Mouse (Mus musculus): Measurements from ENCODE around the gene Zfp74. TPM values are rescaled to one million over a fixed set of nuclear protein-coding genes. Genes with fewer than 3 reads are reported as not detected.
A peak's percentile ranks its signal among the peaks of the same experiment; 100 is the strongest.

The Zfp74 gene
- polyA plus RNA-seq, 1 experiment from 2014 or later = 13.7 TPM

DNA sequence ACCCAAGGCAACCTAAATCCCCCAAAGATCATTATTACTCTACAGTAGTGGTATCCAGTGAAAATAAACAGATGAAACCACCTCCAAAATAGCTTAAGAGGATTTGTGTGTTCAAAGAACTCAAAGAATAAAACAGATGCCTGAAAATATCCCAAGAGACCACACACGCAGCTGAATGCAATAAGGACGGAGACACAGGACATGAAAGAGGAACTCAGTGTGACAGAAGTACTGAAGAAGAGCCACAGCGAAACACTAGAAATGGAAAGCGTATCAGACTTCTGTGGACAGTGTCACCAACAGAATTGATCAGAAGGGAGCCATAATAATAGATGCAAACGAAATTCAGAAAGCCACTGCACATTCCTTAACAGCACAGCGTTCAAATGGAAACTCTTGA is 15.0 kb downstream of the Zfp74 start:
- WGBS = 85% methylated on average over 6 of the region's 6 CpGs
- ATAC-seq (ENCODE audit: low FRiP score) (no peak), DNase-seq (ENCODE audit: low spot score) (no peak)
- Histone ChIP-seq H3K36me3 (ENCODE audit: control insufficient read depth, insufficient read depth, low read length) (peaks cover 12% of the 10 kb centered on the region), H3K27ac (ENCODE audit: low read depth, low read length) (no peak overlapping the region), H3K4me1 (replicated peaks; ENCODE audit: control insufficient read depth, insufficient read depth, low read length) (no peaks in the 10 kb centered on the region), H3K9ac (ENCODE audit: low read depth, low read length) (no peak overlapping the region), H3K27me3 (ENCODE audit: control insufficient read depth, insufficient read depth, low read length) (no peaks in the 10 kb centered on the region), H3K9me3 (ENCODE audit: control insufficient read depth, low read length) (no peaks in the 10 kb centered on the region), H3K4me3 (ENCODE audit: low read depth, low read length) (no peak overlapping the region), H3K4me2 (replicated peaks; ENCODE audit: low read depth, low read length) (no peak overlapping the region)

DNA sequence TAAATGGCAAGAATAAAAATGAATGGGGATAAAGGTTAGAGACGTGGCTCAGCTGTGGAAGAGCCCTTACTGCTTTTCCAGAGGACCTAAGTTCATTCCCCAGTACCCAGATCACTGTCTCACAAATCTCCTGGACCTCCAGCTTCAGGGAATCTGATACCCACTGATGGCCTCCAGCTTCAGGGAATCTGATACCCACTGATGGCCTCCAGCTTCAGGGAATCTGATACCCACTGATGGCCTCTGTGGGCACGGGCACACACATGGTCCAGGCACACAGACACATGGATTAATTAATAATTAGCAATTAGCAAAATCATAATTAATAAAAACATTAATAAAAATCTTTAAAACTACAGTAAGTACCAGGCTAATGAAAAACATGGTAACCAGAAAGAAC is 31.1 kb downstream of the Zfp74 start:
- no peaks in the 10 kb centered on the region for H3K27me3 ChIP-seq (ENCODE audit: control insufficient read depth, insufficient read depth, low read length)
- 62% methylated on average over 2 of the region's 2 CpGs for WGBS

GRCm38 (mm10) chr7:29921439-29922093 is 32.3 kb downstream of the Zfp74 start:
- no peak overlapping the region for H3K4me3 ChIP-seq (ENCODE audit: low read depth, low read length)

More for the DNA sequence above, 31.1 kb downstream of the Zfp74 start:
- DNase-seq (ENCODE audit: low spot score) (no peak), ATAC-seq (ENCODE audit: low FRiP score) (no peak)
- no peaks in the 10 kb centered on the region for H3K4me1 ChIP-seq (replicated peaks; ENCODE audit: control insufficient read depth, insufficient read depth, low read length)
- no peaks in the 10 kb centered on the region for H3K36me3 ChIP-seq (ENCODE audit: control insufficient read depth, insufficient read depth, low read length)
- no peak overlapping the region for H3K4me2 ChIP-seq (replicated peaks; ENCODE audit: low read depth, low read length)
- no peak overlapping the region for H3K9ac ChIP-seq (ENCODE audit: low read depth, low read length)
- H3K4me3 ChIP-seq (ENCODE audit: low read depth, low read length) = no peak overlapping the region
- H3K27ac ChIP-seq (ENCODE audit: low read depth, low read length) = no peak overlapping the region
- H3K9me3 ChIP-seq (ENCODE audit: control insufficient read depth, low read length) = no peaks in the 10 kb centered on the region

GRCm38 (mm10) chr7:29918062-29918453 is 35.8 kb downstream of the Zfp74 start:
- 73% methylated on average over 4 of the region's 4 CpGs for WGBS
- no peak for ATAC-seq (ENCODE audit: low FRiP score)

More at GRCm38 (mm10) chr7:29921439-29922093, 32.3 kb downstream of the Zfp74 start:
- Histone ChIP-seq H3K4me2 (replicated peaks; ENCODE audit: low read depth, low read length) (no peak overlapping the region), H3K4me1 (replicated peaks; ENCODE audit: control insufficient read depth, insufficient read depth, low read length) (no peaks in the 10 kb centered on the region), H3K36me3 (ENCODE audit: control insufficient read depth, insufficient read depth, low read length) (no peaks in the 10 kb centered on the region), H3K9ac (ENCODE audit: low read depth, low read length) (no peak overlapping the region), H3K27ac (ENCODE audit: low read depth, low read length) (no peak overlapping the region), H3K9me3 (ENCODE audit: control insufficient read depth, low read length) (no peaks in the 10 kb centered on the region), H3K27me3 (ENCODE audit: control insufficient read depth, insufficient read depth, low read length) (no peaks in the 10 kb centered on the region)
- ATAC-seq (ENCODE audit: low FRiP score) = no peak
- DNase-seq (ENCODE audit: low spot score) = no peak
- 87% methylated on average over 6 of the region's 6 CpGs for WGBS

GRCm38 (mm10) chr7:29917371-29918061 is 36.4 kb downstream of the Zfp74 start:
- ATAC-seq (ENCODE audit: low FRiP score) (no peak), DNase-seq (ENCODE audit: low spot score) (no peak)
- Histone ChIP-seq H3K4me1 (replicated peaks; ENCODE audit: control insufficient read depth, insufficient read depth, low read length) (no peaks in the 10 kb centered on the region), H3K27me3 (ENCODE audit: control insufficient read depth, insufficient read depth, low read length) (no peaks in the 10 kb centered on the region), H3K9me3 (ENCODE audit: control insufficient read depth, low read length) (no peaks in the 10 kb centered on the region), H3K4me3 (ENCODE audit: low read depth, low read length) (no peak overlapping the region), H3K4me2 (replicated peaks; ENCODE audit: low read depth, low read length) (no peak overlapping the region), H3K36me3 (ENCODE audit: control insufficient read depth, insufficient read depth, low read length) (peaks cover 18% of the 10 kb centered on the region), H3K27ac (ENCODE audit: low read depth, low read length) (no peak overlapping the region), H3K9ac (ENCODE audit: low read depth, low read length) (no peak overlapping the region)
- 55% methylated on average over 6 of the region's 6 CpGs for WGBS

More at GRCm38 (mm10) chr7:29918062-29918453, 35.8 kb downstream of the Zfp74 start:
- Histone ChIP-seq H3K9me3 (ENCODE audit: control insufficient read depth, low read length) (no peaks in the 10 kb centered on the region), H3K27ac (ENCODE audit: low read depth, low read length) (no peak overlapping the region), H3K36me3 (ENCODE audit: control insufficient read depth, insufficient read depth, low read length) (peaks cover 18% of the 10 kb centered on the region), H3K27me3 (ENCODE audit: control insufficient read depth, insufficient read depth, low read length) (no peaks in the 10 kb centered on the region), H3K4me1 (replicated peaks; ENCODE audit: control insufficient read depth, insufficient read depth, low read length) (no peaks in the 10 kb centered on the region), H3K4me3 (ENCODE audit: low read depth, low read length) (no peak overlapping the region), H3K4me2 (replicated peaks; ENCODE audit: low read depth, low read length) (no peak overlapping the region), H3K9ac (ENCODE audit: low read depth, low read length) (no peak overlapping the region)
- no peak for DNase-seq (ENCODE audit: low spot score)

DNA sequence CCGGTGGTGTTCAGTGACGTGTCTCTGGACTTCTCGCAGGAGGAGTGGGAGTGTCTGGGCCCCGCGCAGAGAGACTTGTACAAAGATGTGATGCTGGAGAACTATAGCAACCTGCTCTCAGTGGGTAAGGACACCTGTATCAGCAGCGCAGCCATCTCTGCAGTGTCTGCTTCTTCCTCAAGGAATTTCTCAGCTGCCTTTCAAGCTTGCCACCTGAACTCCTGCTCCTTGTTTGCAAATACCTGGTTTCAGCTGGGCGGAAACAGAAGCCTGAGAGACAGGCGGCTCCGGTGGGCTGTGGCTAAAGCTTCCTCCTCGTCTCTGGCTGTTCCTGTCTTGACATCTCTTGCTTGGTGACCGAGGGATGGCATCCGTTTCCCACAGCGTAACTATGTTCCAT is 41.7 kb downstream of the Zfp74 start:
- DNase-seq (ENCODE audit: low spot score) (no peak), ATAC-seq (ENCODE audit: low FRiP score) (no peak)
- Histone ChIP-seq H3K27me3 (ENCODE audit: control insufficient read depth, insufficient read depth, low read length) (no peaks in the 10 kb centered on the region), H3K27ac (ENCODE audit: low read depth, low read length) (no peak overlapping the region), H3K36me3 (ENCODE audit: control insufficient read depth, insufficient read depth, low read length) (peaks cover 25% of the 10 kb centered on the region), H3K4me3 (ENCODE audit: low read depth, low read length) (no peak overlapping the region), H3K4me2 (replicated peaks; ENCODE audit: low read depth, low read length) (no peak overlapping the region), H3K4me1 (replicated peaks; ENCODE audit: control insufficient read depth, insufficient read depth, low read length) (peaks cover 4% of the 10 kb centered on the region; the same call in 1 of the 2 replicates), H3K9me3 (ENCODE audit: control insufficient read depth, low read length) (no peaks in the 10 kb centered on the region), H3K9ac (ENCODE audit: low read depth, low read length) (no peak overlapping the region)
- 91% methylated on average over 13 of the region's 13 CpGs for WGBS

DNA sequence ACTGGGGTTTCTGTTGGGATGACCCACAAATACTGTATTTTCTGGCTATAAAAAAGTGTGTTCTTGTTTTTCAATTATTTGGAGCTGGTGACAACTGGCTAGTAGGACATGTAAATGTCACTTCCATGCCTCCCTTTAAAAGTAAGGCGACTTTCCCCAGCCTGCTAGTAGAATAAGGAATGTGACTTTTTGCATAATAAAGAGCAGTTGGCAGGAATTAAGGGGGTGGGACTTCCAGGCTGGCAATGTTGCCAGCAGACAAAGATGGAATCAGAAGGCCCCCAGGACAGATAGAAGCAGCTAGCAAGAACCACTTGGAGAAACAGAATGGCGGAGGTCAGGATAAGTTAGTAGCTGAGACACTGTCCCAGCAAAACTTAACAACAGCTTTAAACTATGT is 43.6 kb downstream of the Zfp74 start:
- DNase-seq (ENCODE audit: low spot score) (no peak), ATAC-seq (ENCODE audit: low FRiP score) (no peak)
- H3K27me3 ChIP-seq (ENCODE audit: control insufficient read depth, insufficient read depth, low read length) = no peaks in the 10 kb centered on the region
- H3K4me2 ChIP-seq (replicated peaks; ENCODE audit: low read depth, low read length) = no peak overlapping the region
- H3K4me1 ChIP-seq (replicated peaks; ENCODE audit: control insufficient read depth, insufficient read depth, low read length) = peaks cover 4% of the 10 kb centered on the region; the same call in 1 of the 2 replicates
- no peak overlapping the region for H3K9ac ChIP-seq (ENCODE audit: low read depth, low read length)
- no peak overlapping the region for H3K27ac ChIP-seq (ENCODE audit: low read depth, low read length)
- peaks cover 19% of the 10 kb centered on the region for H3K36me3 ChIP-seq (ENCODE audit: control insufficient read depth, insufficient read depth, low read length)
- 68% methylated on average over 2 of the region's 2 CpGs for WGBS
- no peaks in the 10 kb centered on the region for H3K9me3 ChIP-seq (ENCODE audit: control insufficient read depth, low read length)
- no peak overlapping the region for H3K4me3 ChIP-seq (ENCODE audit: low read depth, low read length)

DNA sequence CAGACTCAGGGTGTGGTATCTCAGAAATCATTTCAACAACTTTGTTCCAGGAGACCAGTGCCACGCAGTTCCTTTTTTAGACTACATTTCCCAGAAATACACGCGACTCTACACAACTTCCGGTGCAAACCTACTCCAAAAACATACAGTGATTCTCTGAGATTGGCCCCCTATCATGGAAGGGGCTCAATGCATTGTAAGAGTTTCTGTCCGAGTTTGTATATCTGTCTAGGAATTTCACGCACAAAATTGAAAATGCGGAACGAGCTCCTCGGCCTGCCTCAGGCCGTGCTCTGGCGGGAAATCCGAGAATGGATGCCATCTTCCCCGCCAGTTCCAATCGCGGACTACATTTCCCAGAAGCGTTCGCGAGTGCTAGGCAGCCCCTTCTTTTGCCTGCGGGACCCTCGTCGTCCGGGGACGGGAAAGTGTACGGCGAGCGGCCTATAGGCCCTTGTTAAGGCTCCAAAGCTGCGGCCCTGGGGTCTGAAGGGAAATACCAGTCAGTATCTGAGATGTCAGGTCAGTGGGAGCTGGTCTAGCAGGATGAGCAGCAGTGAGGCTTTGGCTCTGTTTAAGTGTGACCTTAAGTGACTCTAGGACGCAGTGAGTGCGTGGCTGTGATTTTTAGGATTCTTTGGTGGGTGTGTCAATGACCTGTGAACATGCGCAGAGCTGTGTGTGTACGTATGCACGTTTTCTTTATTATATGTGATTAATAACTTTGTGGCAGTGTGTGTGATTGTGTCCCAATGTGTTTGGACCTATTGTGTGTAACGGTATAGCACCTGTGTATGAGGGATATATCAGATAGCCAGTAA is 45.5 kb downstream of the Zfp74 start, which contains the start of gene Zfp383:
Gene Zfp383 (plus strand): TSS at position 94 of the 821 bp plus-strand sequence.
- peaks cover 4% of the 10 kb centered on the region; the same call in 1 of the 2 replicates for H3K4me1 ChIP-seq (replicated peaks; ENCODE audit: control insufficient read depth, insufficient read depth, low read length)
- peak within 1 kb of the TSS; percentile 60 for H3K9ac ChIP-seq (ENCODE audit: low read depth, low read length)
- WGBS = under 1% methylated on average over 33 of the region's 33 CpGs
- DNase-seq (ENCODE audit: low spot score) = peak; percentile 95
- peak within 1 kb of the TSS; percentile 98 for H3K27ac ChIP-seq (ENCODE audit: low read depth, low read length)
- ATAC-seq (ENCODE audit: low FRiP score) = peak; percentile 85
- no peaks in the 10 kb centered on the region for H3K27me3 ChIP-seq (ENCODE audit: control insufficient read depth, insufficient read depth, low read length)
- H3K9me3 ChIP-seq (ENCODE audit: control insufficient read depth, low read length) = no peaks in the 10 kb centered on the region
- H3K4me2 ChIP-seq (replicated peaks; ENCODE audit: low read depth, low read length) = peak within 1 kb of the TSS; percentile 55
- H3K4me3 ChIP-seq (ENCODE audit: low read depth, low read length) = peak within 1 kb of the TSS; percentile 55
- peaks cover 10% of the 10 kb centered on the region; the same call in 1 of the 2 replicates for H3K36me3 ChIP-seq (ENCODE audit: control insufficient read depth, insufficient read depth, low read length)

Measured in hindbrain, embryonic 11.5 days (tissue).